Mouse (Mus musculus): Measurements from ENCODE around the gene Arl3.

DNA sequence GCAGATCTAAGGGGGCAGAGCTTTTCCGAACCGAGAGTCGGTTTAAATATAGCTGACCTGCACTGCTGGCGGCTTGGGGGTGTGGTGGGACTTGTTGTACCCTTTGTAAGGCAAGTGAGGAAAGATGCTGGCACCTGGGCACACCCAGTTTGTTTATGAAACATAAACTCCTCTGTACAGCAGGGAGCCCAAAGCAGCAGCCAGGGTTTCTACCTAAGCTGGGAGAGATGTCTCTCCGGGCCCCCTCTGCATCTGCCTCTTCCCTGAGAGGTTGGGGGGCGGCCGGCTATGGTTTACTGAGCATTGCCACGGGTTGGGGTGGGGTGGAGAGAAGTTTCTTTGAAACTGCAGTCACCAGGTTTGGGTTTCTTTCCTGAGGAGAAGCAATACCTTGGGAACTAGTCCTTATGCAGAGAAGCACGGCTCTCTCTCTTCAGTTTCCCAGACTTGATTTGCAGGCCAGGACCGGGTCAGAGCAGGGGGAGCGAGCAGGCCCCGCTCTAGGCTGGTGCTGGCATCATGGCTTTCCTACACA is 49.7 kb upstream of the Arl3 start:
- no peak for TF ChIP-seq CTCF (IDR thresholded peaks at IDR 0.05; ENCODE audit: borderline replicate concordance, insufficient read depth, low read depth, low read length)
- no peak for TF ChIP-seq POLR2A (IDR thresholded peaks at IDR 0.05; ENCODE audit: borderline replicate concordance, insufficient read depth, low read length)

Measured in cerebellum, adult 2 months (tissue).